Mouse (Mus musculus) thymus, postnatal 25 days (tissue): ENCODE data around the gene Slc25a12.

Experiments used
- DNase-seq: peaks from one replicate; pipeline ENCODE4 v3.0.0; 2022

The Slc25a12 gene

DNA sequence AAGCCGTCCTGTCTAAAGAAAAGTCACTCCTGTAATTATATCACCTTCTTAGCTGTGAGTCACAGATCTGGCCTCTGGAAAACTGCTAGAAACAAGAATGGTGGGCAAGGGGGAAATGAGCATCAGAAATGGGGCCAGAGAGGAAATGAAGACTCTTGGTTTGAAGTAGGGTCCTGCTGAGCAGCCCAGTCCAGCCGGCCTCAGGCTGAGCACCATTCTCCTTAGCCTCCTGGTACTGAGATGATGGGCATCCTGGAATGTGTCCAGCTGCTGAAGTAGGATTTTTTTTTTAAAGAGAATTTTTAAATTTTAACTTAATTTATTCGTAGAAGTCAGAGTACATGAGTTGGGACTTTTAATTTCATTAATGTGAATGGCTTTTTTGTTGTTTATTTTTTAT, 62.7 kb downstream of the Slc25a12 start:
- no peak for DNase-seq

DNA sequence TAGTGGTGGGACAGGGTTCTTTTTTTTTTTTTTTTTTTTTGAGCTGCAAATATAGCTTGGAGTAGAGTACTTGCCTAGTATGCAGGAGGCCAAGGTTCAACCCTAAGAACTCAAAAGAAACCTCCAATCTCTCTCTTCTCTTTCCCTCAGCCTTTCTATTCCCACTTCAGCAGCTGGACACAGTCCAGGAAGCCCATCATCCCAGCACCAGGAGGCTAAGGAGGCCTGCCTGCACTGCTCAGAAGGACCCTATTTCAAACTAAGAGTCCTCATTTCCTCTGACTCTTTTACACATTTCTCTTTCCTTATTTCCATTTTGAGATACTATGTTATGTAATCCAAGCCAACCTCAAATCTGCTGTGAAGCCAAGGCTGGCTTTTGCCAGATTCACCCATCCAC, 64.3 kb downstream of the Slc25a12 start:
- DNase-seq: no peak

DNA sequence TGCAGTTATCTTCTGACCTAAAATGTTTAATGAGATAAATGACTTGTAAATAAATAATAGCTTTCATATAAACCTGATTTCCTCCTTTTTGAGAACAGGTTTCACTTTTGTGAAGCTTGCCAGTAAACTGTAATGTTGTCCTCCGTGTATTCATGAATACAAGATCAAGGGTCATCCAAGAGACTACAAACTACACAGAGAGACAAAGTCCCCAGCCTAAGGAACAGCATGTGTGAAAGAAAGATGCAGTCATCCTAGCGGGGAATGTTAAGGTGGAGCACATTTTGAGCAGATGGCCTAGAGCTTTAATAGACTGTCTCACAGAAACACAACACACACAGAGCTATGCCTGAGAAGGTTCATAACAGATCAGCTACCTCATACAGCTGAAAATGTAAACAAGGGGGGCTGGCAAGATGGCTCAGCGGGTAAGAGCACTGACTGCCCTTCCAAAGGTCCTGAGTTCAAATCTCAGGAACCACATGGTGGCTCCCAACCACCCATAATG, 65.3 kb downstream of the Slc25a12 start:
- no peak for DNase-seq

DNA sequence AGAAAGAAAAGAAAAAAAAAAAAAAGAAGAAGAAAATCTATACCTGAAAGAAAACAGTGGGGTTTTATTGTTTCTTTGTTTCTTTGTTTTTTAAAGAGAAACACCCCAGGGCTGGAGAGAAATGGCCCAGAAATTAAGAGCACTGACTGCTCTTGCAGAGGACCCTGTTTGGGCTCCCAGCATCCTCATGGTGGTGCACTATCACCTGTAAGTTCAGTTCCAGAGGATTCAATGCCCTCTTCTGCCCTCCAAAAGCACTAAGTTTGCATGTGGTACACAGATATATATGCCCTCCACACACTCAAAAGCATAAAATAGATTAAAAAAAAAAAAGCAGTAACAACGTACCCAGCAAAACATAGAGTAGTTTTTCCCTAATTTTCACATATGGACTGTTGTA, 68.8 kb downstream of the Slc25a12 start:
- peak; percentile 30 for DNase-seq

DNA sequence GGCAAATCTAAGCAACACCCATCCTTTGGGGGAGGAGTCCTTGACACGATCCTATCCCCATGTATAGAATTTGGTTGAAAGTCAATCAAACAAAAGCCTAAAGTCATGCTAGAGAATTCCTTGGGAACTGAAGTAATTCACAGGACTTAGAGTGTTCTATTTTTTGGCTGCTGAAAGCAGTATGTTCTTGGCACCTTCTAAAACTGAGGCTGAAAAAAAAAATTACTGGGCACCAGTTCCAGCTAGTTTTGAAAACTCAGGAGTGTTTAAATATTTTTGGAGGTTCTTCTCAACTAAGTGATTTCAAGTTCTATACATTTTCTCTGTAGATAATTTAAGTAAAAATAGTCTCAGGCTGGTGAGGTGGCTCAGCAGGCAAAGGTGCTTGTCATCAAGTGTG, 70.0 kb downstream of the Slc25a12 start:
- DNase-seq: no peak

DNA sequence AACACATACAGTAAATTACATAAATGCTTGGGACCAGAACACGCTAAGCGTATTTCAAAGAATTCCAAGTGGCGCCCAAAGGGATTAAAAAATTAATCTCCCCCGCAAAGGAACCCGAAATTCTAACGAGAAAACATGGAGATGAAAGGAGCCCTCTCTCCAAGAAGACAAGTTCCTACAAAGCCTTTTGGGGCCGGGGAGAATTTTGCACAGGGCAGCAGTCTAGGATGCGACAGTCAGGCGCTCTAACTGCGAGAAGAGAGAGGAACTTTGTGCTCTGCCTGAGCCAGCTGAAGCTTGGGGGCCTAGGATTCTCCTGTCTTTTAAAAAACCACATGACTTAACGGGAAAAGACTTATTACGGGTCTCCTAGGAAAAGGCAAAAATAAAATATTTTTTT, 71.7 kb downstream of the Slc25a12 start:
- DNase-seq: no peak

DNA sequence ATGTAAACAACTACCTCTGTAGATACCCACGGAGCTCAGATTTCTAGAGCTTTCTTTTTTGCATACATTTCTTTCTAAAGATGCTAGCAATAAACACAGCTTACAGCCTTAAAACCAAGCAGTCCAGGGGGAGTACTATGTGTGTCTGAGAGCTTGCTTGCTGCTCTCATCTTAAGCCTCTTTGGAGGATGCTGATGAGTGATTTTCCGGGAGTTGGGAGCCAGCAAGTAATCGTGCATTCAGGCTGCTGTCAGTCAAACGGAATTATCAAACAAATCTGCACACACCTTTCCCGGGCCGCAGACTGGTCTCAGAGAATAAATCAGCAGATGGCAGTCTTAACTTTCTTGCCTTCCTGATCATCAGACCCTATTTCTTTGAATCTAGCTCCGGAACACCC, 73.1 kb downstream of the Slc25a12 start:
- no peak for DNase-seq

DNA sequence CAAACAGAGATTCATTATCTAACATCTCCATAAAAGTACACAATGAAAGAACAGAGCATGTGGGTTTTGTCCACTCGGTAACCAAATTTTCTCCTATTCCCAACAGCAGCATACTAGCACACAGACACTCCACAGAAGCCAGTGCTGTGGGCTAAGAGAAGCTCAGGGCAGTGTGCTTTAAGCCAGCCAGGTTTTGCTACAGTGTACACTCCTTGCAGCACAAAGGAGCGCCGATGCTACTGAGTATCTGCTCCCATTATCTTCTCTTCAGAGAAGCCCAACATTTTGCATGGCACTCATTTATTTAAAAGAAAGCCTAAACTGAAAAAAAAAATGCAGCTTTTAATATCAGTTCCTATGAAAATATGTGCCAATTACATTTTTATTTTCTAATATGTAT, 73.6 kb downstream of the Slc25a12 start:
- DNase-seq: no peak

DNA sequence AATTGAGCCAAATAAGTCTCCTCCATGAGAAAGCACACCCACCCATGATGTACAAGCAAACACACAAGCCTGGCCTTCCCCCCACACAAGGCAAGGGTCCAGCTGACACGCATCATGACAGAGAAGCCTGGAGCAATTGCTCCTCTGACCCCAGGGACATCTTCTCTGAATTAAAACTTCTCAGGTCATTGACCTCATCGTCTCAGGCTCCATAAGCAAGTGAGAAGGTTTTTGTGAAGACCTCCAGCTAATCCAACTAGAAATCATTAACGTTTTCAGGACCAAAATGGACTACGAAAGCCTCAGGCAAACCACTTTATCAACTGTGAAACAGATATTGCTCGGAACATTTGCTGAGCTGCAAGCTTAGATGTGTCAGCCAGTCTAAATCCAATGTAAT, 76.0 kb downstream of the Slc25a12 start:
- DNase-seq: no peak

DNA sequence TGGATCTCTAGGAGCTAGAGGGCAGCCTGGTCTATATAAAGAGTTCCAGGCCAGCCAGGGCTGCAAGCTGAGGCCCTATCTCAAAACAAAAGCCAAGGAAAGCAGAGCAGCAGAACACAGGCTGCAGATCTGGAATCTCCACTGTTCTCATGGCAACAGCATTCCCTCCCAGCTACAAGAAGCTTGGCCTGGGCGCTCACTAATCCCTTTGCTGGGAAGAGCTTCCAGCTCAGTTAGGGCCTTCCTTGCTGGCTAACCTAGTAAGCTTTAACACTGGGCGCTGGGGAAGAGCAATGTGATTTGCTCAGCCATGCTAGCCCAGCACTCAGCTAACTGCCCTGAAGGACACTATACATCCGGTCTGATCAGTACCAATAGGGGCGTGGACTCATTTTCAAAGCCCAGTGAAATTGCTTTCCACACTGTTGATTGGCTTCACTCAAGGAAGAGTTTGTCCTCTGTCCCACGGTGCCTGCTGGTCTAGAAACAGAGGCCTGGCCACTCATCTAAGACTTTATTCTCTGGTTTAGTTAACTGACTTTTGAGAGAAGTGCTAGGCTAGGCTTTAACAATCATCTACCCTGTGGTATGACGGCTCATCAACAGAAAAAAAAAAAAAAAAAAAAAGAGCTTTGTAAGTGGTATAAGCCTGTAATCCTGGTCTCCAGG, 77.3 kb downstream of the Slc25a12 start:
- no peak for DNase-seq

DNA sequence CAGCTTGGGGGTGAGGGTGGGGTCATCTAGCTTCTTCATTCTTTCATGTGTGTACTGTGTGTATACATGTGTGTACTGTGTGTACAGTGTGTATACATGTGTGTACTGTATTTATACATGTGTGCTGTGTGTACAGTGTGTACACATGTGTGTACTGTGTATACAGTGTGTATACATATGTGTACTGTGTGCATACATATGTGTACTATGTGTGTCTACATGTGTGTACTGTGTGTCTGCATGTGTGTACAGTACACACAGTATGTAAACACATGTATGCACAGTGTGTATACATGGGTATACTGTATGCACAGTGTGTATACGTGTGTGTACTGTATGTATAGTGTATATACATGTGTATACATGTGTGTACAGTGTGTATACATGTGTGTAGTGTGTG, 85.6 kb downstream of the Slc25a12 start:
- no peak for DNase-seq

DNA sequence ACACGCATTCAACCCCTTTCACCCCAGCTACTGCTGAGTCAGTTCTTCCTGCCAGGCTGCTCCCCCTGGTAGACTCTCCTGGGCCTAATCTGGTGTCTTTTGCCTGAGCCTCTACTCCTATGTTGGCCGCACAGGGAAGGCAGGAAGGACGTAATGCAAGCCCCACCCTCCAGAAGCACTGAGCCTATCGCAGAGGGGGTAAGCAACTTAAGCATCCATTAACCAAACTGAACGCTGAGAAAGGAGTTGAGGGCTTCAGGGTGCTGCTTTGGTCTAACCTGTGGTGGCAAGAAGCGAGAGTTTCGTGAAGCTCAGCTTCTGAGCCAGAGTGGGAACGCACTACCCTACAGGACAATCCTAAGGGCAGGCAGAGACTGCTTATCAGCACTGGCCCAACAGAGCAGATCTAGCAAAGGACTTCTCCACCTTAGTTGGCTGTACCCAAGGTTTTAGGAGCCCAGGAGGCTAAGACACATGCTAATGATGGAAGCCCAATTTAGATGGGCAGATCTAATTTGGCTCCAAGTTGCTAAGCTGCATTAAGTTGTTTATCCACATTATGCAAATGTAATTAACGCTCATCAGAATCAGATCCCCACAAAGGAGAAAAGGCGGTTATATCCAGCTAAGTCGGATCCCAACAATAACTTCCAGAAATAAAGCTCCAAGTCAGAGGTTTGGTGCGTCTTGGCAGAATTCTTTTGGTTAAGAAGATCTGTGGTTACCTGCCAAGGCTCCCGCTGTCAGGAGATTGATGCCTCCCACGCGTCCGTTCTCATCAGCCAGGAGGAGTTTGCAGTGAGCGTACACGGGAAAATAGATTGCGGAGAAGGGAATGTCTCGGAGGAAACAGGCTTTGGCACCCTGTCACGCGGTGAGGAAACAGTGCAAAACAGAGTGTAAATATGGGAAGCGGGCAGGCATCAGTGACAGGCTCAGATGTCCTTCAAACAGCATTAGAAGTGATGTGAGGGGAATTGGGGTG, 88.5 kb downstream of the Slc25a12 start:
- no peak for DNase-seq

DNA sequence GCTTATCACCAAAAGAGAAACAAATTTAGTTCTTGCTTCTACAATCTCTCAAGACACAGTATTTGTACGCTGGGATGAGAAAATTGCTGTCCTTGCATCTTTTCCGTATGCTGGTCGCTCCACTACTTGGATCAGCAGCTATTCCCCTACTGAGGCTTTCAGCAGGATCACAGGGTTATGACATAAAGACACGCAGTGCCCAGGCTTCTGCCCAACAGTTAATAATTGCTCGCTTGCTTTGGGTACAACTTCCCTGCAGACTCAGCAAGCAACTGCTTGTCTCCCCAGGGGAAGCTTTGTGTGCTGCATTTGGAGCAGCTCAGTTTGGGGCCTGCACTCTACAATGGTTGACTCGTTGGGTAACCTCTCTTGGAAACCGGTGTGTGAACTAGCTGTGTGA, 91.8 kb downstream of the Slc25a12 start:
- DNase-seq: no peak

DNA sequence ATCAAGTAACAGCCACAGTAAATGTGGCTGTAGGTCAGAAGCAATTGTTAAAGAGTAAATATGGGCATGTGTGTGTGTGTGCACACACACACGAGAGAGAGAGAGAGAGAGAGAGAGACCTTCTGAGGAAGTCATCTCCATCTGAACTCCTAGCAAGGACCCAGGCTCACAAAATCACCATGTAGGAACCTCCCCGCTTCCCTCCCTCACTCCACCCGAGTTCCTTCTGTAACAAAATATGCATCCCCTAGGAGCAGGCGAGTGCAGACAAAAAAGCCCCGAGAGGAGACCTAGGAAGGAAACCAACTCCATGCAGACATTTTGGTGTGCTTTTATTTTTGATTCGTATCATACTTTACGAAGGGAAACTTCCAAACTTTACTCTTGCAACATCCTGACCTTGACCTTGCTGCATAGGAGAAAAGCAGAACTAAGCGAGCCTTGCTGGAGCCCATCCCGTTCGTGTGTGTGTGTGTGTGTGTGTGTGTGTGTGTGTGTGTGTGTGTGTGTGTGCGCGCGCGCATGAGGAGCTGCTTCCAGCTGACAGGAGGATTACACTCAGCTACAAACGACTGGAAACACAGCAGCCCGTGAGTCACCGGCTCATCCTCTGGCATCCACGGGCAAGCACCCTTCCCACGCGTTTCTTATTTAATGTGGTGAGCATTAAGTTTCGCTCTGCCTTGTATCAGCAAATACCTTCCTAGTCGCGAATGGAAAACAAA, 93.4 kb downstream of the Slc25a12 start:
- no peak for DNase-seq

DNA sequence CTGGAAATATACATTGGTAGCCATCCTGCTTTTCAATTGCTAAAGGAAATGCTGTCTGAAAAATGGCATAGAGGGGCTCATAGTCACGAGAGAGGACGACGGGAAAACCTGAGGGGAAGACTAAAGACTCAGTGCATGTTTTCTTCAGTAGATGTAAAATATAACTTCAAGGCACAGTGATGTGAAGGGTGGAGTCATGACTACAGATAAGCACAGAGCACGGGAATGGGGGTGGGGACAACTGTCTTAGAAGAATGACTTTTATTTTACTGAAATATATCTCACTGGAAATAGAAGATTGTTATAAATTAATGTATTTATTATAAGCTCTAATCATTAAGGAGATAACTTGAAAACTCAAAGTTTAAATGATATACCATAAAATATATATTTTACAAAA, 97.5 kb downstream of the Slc25a12 start:
- no peak for DNase-seq

DNA sequence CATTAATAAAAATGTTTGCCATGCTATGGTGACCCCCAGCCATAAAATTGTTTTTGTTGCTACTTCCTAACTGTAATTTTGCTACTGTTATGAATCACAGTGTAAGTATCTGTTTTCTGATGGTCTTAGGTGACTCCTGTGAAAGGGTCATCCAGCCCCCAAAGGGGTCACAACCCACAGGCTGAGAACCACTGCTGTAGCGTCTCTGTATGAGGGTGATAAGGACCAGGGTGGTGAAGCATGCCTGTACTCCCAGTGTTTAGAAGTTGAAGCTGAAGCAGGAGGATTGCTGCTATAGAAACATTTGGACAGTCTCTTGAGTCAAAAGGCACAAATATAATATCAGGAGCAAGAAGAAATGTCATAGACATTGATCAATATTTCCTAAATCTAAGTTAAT, 98.2 kb downstream of the Slc25a12 start:
- no peak for DNase-seq

DNA sequence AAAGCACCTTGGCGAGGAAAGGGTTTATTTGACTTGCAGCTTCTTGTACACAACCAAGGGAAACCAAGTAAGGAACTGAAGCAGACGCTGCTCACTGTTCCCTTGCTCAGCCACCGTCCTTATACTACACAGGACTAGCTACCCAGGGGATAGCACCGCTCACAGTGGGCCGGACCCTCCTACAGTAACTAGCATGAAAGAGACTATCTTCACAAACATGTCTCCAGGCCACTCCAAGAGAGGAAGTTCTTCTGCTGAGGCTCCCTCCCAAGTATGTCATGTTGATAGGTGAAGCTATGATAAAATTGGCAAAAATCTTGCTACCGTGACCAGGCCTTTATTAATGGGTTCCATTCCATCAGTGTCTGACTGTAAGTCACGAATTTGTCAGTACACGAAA, 98.9 kb downstream of the Slc25a12 start:
- no peak for DNase-seq

DNA sequence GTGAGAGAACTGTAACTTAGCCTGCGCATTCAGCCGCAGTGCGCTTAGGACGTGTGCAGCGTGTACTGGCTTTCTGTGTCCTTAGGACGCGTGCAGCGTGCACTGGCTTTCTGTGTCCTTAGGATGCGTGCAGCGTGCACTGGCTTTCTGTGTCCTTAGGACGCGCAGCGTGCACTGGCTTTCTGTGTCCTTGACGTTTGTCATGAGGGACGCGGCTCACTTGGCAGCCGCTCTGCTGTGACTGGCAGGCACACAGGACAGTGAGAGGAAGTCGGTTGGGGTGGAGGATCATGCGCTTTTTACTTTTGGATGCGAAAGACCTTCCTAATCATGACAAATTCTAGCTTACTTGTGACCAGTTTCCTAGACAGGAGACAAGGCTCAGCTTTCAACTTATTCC, 103.0 kb downstream of the Slc25a12 start:
- DNase-seq: no peak

DNA sequence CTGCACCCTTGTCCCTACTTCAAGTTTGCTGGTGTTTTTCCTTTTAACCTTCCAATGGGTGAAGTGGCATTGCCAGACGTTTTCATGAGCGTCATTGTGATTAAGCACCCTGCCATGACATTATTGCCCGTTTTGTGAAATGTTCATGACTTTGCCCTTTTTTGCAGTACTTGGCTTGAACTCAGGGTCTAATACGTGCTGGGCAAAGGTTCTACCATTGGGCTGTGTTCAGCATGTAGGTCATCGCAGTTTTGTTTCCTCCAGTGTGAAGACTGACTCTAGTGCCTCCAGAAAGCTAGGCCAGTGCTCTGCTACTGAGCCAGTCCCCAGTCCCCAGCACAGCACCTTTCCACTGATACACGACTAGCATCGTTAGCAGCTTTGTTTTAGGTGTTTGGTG, 111.0 kb downstream of the Slc25a12 start:
- DNase-seq: no peak

DNA sequence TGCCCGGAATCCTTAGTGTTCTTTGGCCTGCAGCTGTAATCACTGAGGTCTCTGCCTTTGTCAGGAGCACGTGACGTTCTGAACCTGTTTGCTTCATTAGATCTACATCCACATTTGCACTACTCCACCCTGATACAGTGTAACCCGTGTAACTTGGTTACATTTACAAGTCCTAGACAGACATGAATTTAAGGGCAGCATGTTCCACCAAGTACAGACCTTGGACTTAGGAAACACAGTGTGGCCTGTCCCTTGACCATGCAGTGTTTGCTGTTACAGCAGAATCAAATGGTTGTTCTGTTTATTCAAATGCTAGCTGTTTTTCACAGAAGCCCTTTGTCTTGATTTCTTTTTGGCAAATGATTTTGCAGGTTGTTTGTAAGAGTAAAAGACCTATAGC, 112.7 kb downstream of the Slc25a12 start:
- no peak for DNase-seq

DNA sequence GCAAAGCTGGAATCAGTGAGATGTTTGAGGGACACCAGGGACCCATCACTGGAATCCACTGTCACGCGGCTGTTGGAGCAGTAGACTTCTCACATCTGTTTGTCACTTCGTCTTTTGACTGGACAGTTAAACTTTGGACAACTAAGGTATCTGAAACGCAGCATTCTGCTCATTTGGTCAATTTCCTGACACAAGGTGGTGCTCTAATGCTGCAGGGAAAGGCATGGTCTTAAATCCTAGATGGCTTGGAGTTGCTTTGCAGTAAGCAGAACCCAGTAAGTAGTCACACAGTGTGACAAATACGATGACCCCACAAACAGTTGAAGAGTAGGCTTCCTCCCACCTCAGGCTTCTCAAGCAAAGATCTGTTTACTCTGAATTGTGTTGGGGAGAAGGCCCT, 116.7 kb downstream of the Slc25a12 start:
- no peak for DNase-seq

DNA sequence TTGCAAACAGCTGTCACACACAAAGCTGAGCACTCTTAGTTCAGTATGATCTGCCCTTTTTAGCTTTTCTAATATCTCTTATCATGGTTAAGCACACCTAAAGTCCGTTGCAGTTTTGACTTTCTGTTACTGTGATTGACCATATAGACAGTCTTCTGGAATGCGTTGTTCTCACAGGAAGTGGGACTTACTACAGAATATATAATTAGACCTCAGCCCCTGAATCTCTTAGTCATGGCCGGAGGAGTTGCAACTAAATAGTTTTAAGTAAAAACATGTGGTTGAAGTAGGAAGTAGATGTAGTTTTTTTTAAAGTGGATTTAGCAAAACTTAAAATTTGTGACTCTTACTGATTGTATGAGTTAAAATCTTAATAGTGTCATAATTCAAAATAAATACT, 119.5 kb downstream of the Slc25a12 start:
- DNase-seq: no peak

DNA sequence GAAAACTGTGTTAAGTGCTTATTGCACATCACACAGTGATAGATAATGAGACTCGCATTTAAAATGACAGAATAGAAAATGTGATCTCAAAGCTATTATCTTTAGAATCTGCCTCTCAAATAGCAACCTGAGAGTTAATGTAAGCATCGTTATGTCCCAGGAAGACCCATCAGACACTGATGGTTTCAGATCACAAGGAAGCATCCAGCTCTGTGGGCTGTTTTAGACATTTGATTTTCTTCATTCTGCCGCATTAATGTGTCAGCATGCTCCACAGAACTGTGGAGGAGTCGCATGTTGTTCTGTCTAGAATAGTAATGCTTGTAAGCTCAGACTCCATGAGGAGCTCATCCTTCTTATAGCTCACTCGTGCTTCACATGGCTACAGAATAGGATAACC, 121.5 kb downstream of the Slc25a12 start:
- no peak for DNase-seq

DNA sequence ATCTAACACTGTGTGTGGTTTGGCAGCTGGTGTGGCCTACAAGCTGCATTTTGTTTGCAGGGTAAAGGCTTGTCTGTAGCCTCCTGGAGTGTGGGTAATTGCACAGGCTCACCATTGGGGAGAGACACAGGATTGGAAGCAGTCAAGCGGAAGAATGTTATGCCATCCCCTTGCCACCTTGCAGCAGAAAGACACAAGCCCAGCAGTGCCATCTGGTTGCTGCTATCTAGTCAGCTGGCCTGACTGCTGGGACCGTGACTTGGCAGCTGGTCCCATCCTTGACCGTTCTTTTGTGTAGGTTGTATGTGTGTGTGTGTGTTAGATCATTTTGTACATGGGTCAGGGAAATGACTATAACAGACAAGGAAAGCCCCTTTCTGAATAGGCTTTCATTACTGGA, 122.1 kb downstream of the Slc25a12 start:
- no peak for DNase-seq
